Mouse (Mus musculus): Measurements from ENCODE around the gene Vpreb3. TPM values are rescaled to one million over a fixed set of nuclear protein-coding genes. Genes with fewer than 3 reads are reported as not detected.

The Vpreb3 gene
- polyA plus RNA-seq (2012; ENCODE audit: low replicate concordance): 12.9 and 13.7 TPM in 2 replicates

DNA sequence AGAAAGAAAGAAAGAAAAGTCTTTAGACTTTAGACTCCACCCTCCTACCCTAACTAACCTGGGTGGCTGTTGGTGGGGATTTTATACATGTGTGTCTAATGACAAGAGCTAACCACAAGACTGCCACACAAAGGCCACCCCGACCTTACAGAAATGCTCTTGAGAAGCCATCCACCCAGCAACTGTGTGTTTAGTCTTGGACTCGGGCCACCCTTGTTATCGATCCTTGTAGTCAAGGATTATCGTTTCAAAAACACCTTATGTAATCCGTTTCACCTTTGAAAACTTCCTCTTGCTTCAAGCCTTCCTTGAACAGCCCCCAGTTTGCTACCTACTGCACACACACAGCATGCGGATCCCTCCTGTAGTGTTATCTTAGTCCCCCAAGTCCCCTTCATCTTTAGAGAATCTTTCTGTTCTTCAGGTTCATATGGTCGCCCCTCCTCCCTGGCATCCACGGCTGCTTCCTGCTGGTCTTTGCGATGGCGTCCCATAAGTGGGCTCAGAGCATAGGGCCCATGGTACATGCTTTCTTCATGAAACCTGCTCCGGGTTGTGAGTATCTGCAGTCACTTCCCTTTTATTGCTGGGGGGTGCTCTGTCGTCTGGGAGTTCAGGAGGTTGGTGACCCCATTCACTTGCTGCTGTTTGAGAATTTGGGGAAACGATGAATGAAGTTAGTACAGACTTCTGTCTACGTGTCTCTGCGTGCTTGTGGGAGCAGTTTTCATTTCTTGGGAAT lies at the start of gene Vpreb3:
Vpreb3 (plus strand) TSS at position 322 of the 742 bp plus-strand sequence.

DNA sequence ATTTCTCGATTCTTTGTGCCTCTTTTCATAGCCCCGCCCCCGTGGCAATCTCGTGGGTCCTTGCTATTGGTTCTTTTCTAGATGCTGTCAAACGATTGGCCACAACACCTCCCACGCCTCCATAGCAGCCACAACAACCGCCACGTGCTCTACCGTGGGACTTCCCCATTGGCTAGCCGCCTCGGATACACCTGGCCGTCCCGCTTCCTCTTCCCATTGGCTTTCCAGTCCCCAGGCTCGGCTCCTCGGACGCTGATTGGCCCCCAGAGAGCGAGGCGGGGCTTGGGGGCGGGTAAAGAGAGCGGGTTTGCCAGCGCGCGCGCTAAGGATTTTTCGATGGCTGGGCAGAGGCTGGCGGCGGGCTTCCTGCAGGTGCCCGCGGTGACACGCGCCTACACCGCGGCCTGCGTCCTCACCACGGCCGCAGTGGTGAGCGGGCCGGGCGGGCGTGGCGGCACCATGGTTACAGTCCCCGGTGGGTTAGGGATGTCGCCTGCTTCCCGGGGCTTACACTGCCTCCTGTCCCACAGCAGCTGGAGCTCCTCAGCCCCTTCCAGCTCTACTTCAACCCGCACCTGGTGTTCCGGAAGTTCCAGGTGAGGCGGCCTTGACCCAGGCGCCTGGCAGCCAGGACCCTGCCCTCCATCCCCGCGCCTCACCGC lies 49.6 kb upstream of the Vpreb3 start, which contains the start of gene Derl3:
Derl3 (plus strand) TSS at position 325 of the 662 bp plus-strand sequence.

GRCm38 (mm10) chr10:75921026-75921725 lies 21.7 kb upstream of the Vpreb3 start, which contains the start of gene Smarcb1:
Gene Smarcb1 (minus strand): TSS chr10:75921617.

GRCm38 (mm10) chr10:75932891-75933290 lies 10.0 kb upstream of the Vpreb3 start, which contains the start of gene Chchd10:
Gene Chchd10 (plus strand): TSS chr10:75933130.

GRCm38 (mm10) chr10:75935680-75936541 lies 6.9 kb upstream of the Vpreb3 start, which contains the start of gene Mmp11:
Gene Mmp11 (minus strand): TSS chr10:75936496.

GRCm38 (mm10) chr10:75940520-75940919 lies 2.3 kb upstream of the Vpreb3 start, which contains the start of gene Gm867:
Gene Gm867 (minus strand): TSS chr10:75940672.

DNA sequence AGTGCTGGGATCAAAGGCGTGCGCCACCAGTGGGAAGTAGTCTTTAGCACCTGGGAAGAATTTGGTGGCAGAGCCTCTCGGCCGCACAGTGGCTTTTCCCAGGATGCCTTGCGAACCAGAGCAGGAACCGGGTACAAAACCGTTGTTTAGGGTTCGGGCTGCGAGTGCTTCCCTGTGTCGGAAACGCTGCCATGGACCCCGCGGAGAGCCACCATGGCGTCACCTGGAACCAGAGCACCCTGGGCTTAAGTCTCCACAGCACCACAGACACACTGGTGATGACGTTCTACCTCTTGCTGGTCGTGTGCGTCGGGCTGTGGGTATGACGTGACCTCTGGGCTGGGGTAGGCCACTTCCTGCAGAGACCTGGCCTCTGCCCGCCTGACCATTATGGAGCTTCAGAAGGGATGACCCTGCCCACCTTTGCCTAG lies 11.5 kb downstream of the Vpreb3 start, which contains the start of gene Gm5134:
Gm5134 (plus strand) TSS at position 134 of the 431 bp plus-strand sequence.

Other genes starting within 250 kb of the Vpreb3 start
- 98.3 and 104 TPM in 2 replicates for gene Cabin1, start 178.7 kb upstream of the Vpreb3 start, polyA plus RNA-seq (2012; ENCODE audit: low replicate concordance)
- 15.5 and 82.1 TPM in 2 replicates for gene Ddt, start 169.6 kb upstream of the Vpreb3 start, polyA plus RNA-seq (2012; ENCODE audit: low replicate concordance)
- not detected in 2 replicates for gene Gm20441, start 162.1 kb upstream of the Vpreb3 start, polyA plus RNA-seq (2012; ENCODE audit: low replicate concordance)
- 1.3 and 1.8 TPM in 2 replicates for gene Gstt3, start 161.6 kb upstream of the Vpreb3 start, polyA plus RNA-seq (2012; ENCODE audit: low replicate concordance)
- 0.63 and 2.4 TPM in 2 replicates for gene Gstt1, start 144.5 kb upstream of the Vpreb3 start, polyA plus RNA-seq (2012; ENCODE audit: low replicate concordance)
- not detected in 2 replicates for gene Gstt4, start 120.5 kb upstream of the Vpreb3 start, polyA plus RNA-seq (2012; ENCODE audit: low replicate concordance)
- gene Gstt2, start 105.6 kb upstream of the Vpreb3 start, polyA plus RNA-seq (2012; ENCODE audit: low replicate concordance): 11.9 and 17.2 TPM in 2 replicates
- 301 and 511 TPM in 2 replicates for gene Mif, start 82.8 kb upstream of the Vpreb3 start, polyA plus RNA-seq (2012; ENCODE audit: low replicate concordance)
- 204 and 543 TPM in 2 replicates for gene Derl3, start 49.6 kb upstream of the Vpreb3 start, polyA plus RNA-seq (2012; ENCODE audit: low replicate concordance)
- gene Smarcb1, start 21.4 kb upstream of the Vpreb3 start, polyA plus RNA-seq (2012; ENCODE audit: low replicate concordance): 154 and 351 TPM in 2 replicates
- 254 and 472 TPM in 2 replicates for gene Chchd10, start 9.9 kb upstream of the Vpreb3 start, polyA plus RNA-seq (2012; ENCODE audit: low replicate concordance)
- gene Mmp11, start 6.6 kb upstream of the Vpreb3 start, polyA plus RNA-seq (2012; ENCODE audit: low replicate concordance): 3.1 and 4.1 TPM in 2 replicates
- gene Gm867, start 2.4 kb upstream of the Vpreb3 start, polyA plus RNA-seq (2012; ENCODE audit: low replicate concordance): 2.0 TPM in 1 of 2 replicates, not detected in the other
- 0.08 and 0.16 TPM in 2 replicates for gene Gm5134, start 11.5 kb downstream of the Vpreb3 start, polyA plus RNA-seq (2012; ENCODE audit: low replicate concordance)
- gene Zfp280b, start 89.6 kb downstream of the Vpreb3 start, polyA plus RNA-seq (2012; ENCODE audit: low replicate concordance): 4.6 and 9.2 TPM in 2 replicates
- gene Slc5a4b, start 167.9 kb downstream of the Vpreb3 start, polyA plus RNA-seq (2012; ENCODE audit: low replicate concordance): not detected in 2 replicates
- gene Slc5a4a, start 204.4 kb downstream of the Vpreb3 start, polyA plus RNA-seq (2012; ENCODE audit: low replicate concordance): not detected in 2 replicates

Measured in hematopoietic multipotent progenitor cell, adult 10-12 weeks (in vitro differentiated cells).